Mouse (Mus musculus) hindbrain, embryonic 16.5 days (tissue): ENCODE data around the gene Gmps. TPM values are rescaled to one million over a fixed set of nuclear protein-coding genes. Genes with fewer than 3 reads are reported as not detected.

ENCODE experiments used
- ATAC-seq: fragments of 200-750 bp; cut with Nextera tagmentation; 2 replicates; pipeline ENCODE4 v1.8.0; 2017; ENCODE audit warnings: moderate TSS enrichment, moderate library complexity
- H3K27ac ChIP-seq: fragments of 300-500 bp; sonication (generic); 2 replicates; pipeline ENCODE4 v1.5.1; 2014; ENCODE audit warnings: low read depth, mild to moderate bottlenecking, control low read depth, low read length, moderate library complexity
- H3K27me3 ChIP-seq: fragments of 300-500 bp; sonication (generic); replicated peaks from 2 replicates; pipeline ENCODE4 v1.6.1; 2014; ENCODE audit warnings: low read length; ENCODE audit not compliant: control insufficient read depth, insufficient read depth
- H3K36me3 ChIP-seq: fragments of 300-500 bp; sonication (generic); 2 replicates; pipeline ENCODE4 v1.6.1; 2014; ENCODE audit warnings: mild to moderate bottlenecking, low read length, moderate library complexity, mixed read lengths; ENCODE audit not compliant: control insufficient read depth, insufficient read depth
- H3K4me1 ChIP-seq: fragments of 300-500 bp; sonication (generic); 2 replicates; pipeline ENCODE4 v1.6.1; 2014; ENCODE audit warnings: low read depth, low read length; ENCODE audit not compliant: control insufficient read depth, insufficient read depth
- H3K4me2 ChIP-seq: fragments of 300-500 bp; sonication (generic); 2 replicates; pipeline ENCODE4 v1.6.1; 2014; ENCODE audit warnings: mild to moderate bottlenecking, low read length, control low read depth, moderate library complexity
- H3K4me3 ChIP-seq: fragments of 300-500 bp; sonication (generic); 2 replicates; pipeline ENCODE4 v1.5.1; 2014; ENCODE audit warnings: mild to moderate bottlenecking, low read length, control low read depth, moderate library complexity
- H3K9ac ChIP-seq: fragments of 300-500 bp; sonication (generic); 2 replicates; pipeline ENCODE4 v1.6.1; 2014; ENCODE audit warnings: low read depth, mild to moderate bottlenecking, control low read depth, low read length, moderate library complexity
- H3K9me3 ChIP-seq: fragments of 300-500 bp; sonication (generic); 2 replicates; pipeline ENCODE4 v1.6.1; 2014; ENCODE audit warnings: mild to moderate bottlenecking, low read length, moderate library complexity; ENCODE audit not compliant: control insufficient read depth
- WGBS: fragments of 180-500 bp; shearing (Covaris S2); extraction: QIAGEN DNeasy Blood & Tissue Kit; methylation state at CpG from one replicate; pipeline ENCODE4 v1.1.7; 2014; 5-methylcytosine and 5-hydroxymethylcytosine counted together
- polyA plus RNA-seq: library from polyadenylated mRNA; unstranded; fragments of >200 nt; fragmentation: Nextera tagmentation; extraction: Ambion mirVana; gene quantifications from 2 replicates; pipeline ENCODE4 v1.2.1, GENCODE M21; 2015

Gmps gene
- polyA plus RNA-seq, 1 experiment from 2014 or later = 39.9 TPM

- peak; percentile 93 for ATAC-seq
- H3K36me3 ChIP-seq = no peaks in the 10 kb centered on the region
- no peaks in the 10 kb centered on the region for H3K9me3 ChIP-seq
- H3K4me3 ChIP-seq = peak overlapping the region; percentile 40
- 12% methylated on average over 23 of the region's 25 CpGs for WGBS
- H3K27ac ChIP-seq = no peak overlapping the region
- H3K4me1 ChIP-seq = no peaks in the 10 kb centered on the region
- H3K27me3 ChIP-seq = no peaks in the 10 kb centered on the region
- H3K4me2 ChIP-seq = peak overlapping the region; percentile 79
- peak overlapping the region; percentile 52; the same call in 1 of the 2 replicates for H3K9ac ChIP-seq
Measured at GRCm38 (mm10) chr3:64039818-64040784, 64.2 kb downstream of the Gmps start.

Other genes with a start within 250 kb of the Gmps start
- 4.4 and 7.4 TPM in 2 replicates for gene Plch1, start 76.6 kb upstream of the Gmps start, polyA plus RNA-seq
- 7.1 and 9.7 TPM in 2 replicates for gene E130311K13Rik, start 46.6 kb upstream of the Gmps start, polyA plus RNA-seq
- gene Slc33a1, start 11.3 kb upstream of the Gmps start, polyA plus RNA-seq = 20.4 and 21.8 TPM in 2 replicates
- gene Vmn2r1, start 105.4 kb downstream of the Gmps start, polyA plus RNA-seq = 0.10 and 0.12 TPM in 2 replicates
- gene Vmn2r2, start 165.8 kb downstream of the Gmps start, polyA plus RNA-seq = 0.05 and 0.08 TPM in 2 replicates